Mouse (Mus musculus) CH12.LX (cell line): ENCODE results near the gene Lrrk2. TPM values are rescaled to one million over a fixed set of nuclear protein-coding genes. Genes with fewer than 3 reads are reported as not detected.

Experiments
- DNase-seq: peaks from one replicate; pipeline ENCODE4 v3.0.0-alpha.2; 2013; ENCODE audit errors: extremely low read depth
- H3K27ac ChIP-seq: 2 replicates; pipeline ENCODE4 v1.5.1; 2012; ENCODE audit warnings: low read depth, mild to moderate bottlenecking, control low read depth, moderate library complexity; ENCODE audit not compliant: insufficient read depth
- H3K27me3 ChIP-seq: replicated peaks from 2 replicates; pipeline ENCODE3; 2012; ENCODE audit warnings: inconsistent platforms
- H3K36me3 ChIP-seq, 2 experiments: replicated peaks in 1 of 2; 2 replicates each; pipeline versions ENCODE3 to v1.6.1; 2012; ENCODE audit warnings: inconsistent platforms in 1 of 2, low read length in 1 of 2, mild to moderate bottlenecking in 1 of 2, mixed read lengths in 1 of 2, moderate library complexity in 1 of 2; ENCODE audit not compliant: control insufficient read depth in 1 of 2, insufficient read depth in 1 of 2
- H3K4me1 ChIP-seq, 2 experiments: 2 replicates each; pipeline ENCODE4 v1.6.1; 2012; ENCODE audit warnings: inconsistent platforms in 1 of 2, moderate library complexity in 1 of 2; ENCODE audit not compliant: insufficient read depth in 2 of 2, control insufficient read depth in 1 of 2
- H3K4me2 ChIP-seq: 2 replicates; pipeline ENCODE4 v1.6.1; 2012; ENCODE audit warnings: low read depth, mild to moderate bottlenecking, control low read depth; ENCODE audit not compliant: poor library complexity, insufficient read depth, severe bottlenecking
- H3K4me3 ChIP-seq, 3 experiments: fragments of 150-350 bp in 1 of 3; sonication (generic) in 1 of 3; replicated peaks in 1 of 3; 2 replicates each; pipeline versions ENCODE3 to v1.5.1; 2011 to 2012; ENCODE audit warnings: low read depth in 2 of 3, low read length in 2 of 3, mild to moderate bottlenecking in 2 of 3, moderate library complexity in 2 of 3, control low read depth in 1 of 3, improper control_type of control experiment in 1 of 3, inconsistent platforms in 1 of 3, mixed read lengths in 1 of 3; ENCODE audit not compliant: poor library complexity in 1 of 3
- H3K79me2 ChIP-seq: replicated peaks from 2 replicates; pipeline ENCODE4 v1.6.1; 2012; ENCODE audit warnings: mild to moderate bottlenecking, moderate library complexity; ENCODE audit not compliant: control insufficient read depth, poor library complexity, insufficient read depth, severe bottlenecking; ENCODE audit errors: extremely low read depth
- H3K9ac ChIP-seq: 2 replicates; pipeline ENCODE4 v1.6.1; 2012; ENCODE audit warnings: low read depth, mild to moderate bottlenecking, control low read depth, moderate library complexity; ENCODE audit not compliant: insufficient read depth
- H3K9me3 ChIP-seq: replicated peaks from 2 replicates; pipeline ENCODE3; 2012; ENCODE audit warnings: low read length, inconsistent platforms, mixed read lengths
- CTCF ChIP-seq, 2 experiments: IDR thresholded peaks in 1 of 2; conservative IDR thresholded peaks in 1 of 2; 2 replicates each; pipeline ENCODE4 v1.5.1; 2011 to 2012; ENCODE audit warnings: low read depth in 2 of 2, low read length in 2 of 2, improper control_type of control experiment in 1 of 2, inconsistent platforms in 1 of 2, mild to moderate bottlenecking in 1 of 2, moderate library complexity in 1 of 2
- ETS1 ChIP-seq: conservative IDR thresholded peaks from 2 replicates; pipeline ENCODE4 v1.6.1; 2012; ENCODE audit warnings: low read depth, mild to moderate bottlenecking, inconsistent platforms, low read length, improper control_type of control experiment, moderate library complexity
- GABPA ChIP-seq: IDR thresholded peaks from 2 replicates; pipeline ENCODE4 v1.6.1; 2012; ENCODE audit warnings: low read depth, low read length, improper control_type of control experiment, inconsistent platforms; ENCODE audit not compliant: insufficient replicate concordance
- JUN ChIP-seq: IDR thresholded peaks from 2 replicates; pipeline ENCODE4 v1.6.1; 2011; ENCODE audit warnings: low read depth, mild to moderate bottlenecking, low read length, improper control_type of control experiment, moderate library complexity; ENCODE audit not compliant: insufficient read depth
- JUND ChIP-seq: conservative IDR thresholded peaks from 2 replicates; pipeline ENCODE4 v1.6.1; 2011; ENCODE audit warnings: low read depth, low read length, improper control_type of control experiment
- MAFK ChIP-seq: IDR thresholded peaks from 2 replicates; pipeline ENCODE4 v1.6.1; 2011; ENCODE audit warnings: low read length, improper control_type of control experiment; ENCODE audit not compliant: insufficient replicate concordance
- MAZ ChIP-seq: IDR thresholded peaks from 2 replicates; pipeline ENCODE4 v1.6.1; 2012; ENCODE audit warnings: low read depth, mild to moderate bottlenecking, inconsistent platforms, low read length, improper control_type of control experiment, moderate library complexity
- NELFE ChIP-seq: IDR thresholded peaks from 2 replicates; pipeline ENCODE4 v1.6.1; 2011; ENCODE audit warnings: low read depth, low read length, improper control_type of control experiment
- RAD21 ChIP-seq: IDR thresholded peaks from 2 replicates; pipeline ENCODE4 v1.6.1; 2011; ENCODE audit warnings: low read depth, mild to moderate bottlenecking, low read length, improper control_type of control experiment, moderate library complexity
- SIN3A ChIP-seq: IDR thresholded peaks from 2 replicates; pipeline ENCODE4 v1.6.1; 2012; ENCODE audit warnings: low read length, improper control_type of control experiment, inconsistent platforms
- SMC3 ChIP-seq: IDR thresholded peaks from 2 replicates; pipeline ENCODE4 v1.6.1; 2011; ENCODE audit warnings: low read depth, low read length, improper control_type of control experiment
- TCF12 ChIP-seq: IDR thresholded peaks from 2 replicates; pipeline ENCODE4 v1.6.1; 2014; ENCODE audit warnings: low read depth, mild to moderate bottlenecking, inconsistent platforms, low read length, improper control_type of control experiment
- ZC3H11A ChIP-seq: IDR thresholded peaks from 2 replicates; pipeline ENCODE4 v1.6.1; 2012; ENCODE audit warnings: low read depth, mild to moderate bottlenecking, inconsistent platforms, low read length, improper control_type of control experiment
- ZMIZ1 ChIP-seq: IDR thresholded peaks from 2 replicates; pipeline ENCODE4 v1.6.1; 2012; ENCODE audit warnings: low read depth, mild to moderate bottlenecking, inconsistent platforms, low read length, improper control_type of control experiment
- ZNF384 ChIP-seq: IDR thresholded peaks from 2 replicates; pipeline ENCODE4 v1.6.1; 2012; ENCODE audit warnings: low read depth, low read length, improper control_type of control experiment, inconsistent platforms
- dilution Hi-C: fragments of 300-500 bp; cut with MboI; formaldehyde crosslinking; loops from 2 replicates; pipeline ENCODE4 v1.14.3; 2020; ENCODE audit warnings: low sequenced_read_pairs; ENCODE audit not compliant: extremely low pct_unique_long_range_greater_than_20kb, extremely low pct_ligation_motif_present
- in situ Hi-C: fragments of 300-500 bp; cut with MboI; formaldehyde crosslinking; loops from 3 replicates; pipeline ENCODE4 v1.14.3; 2019; ENCODE audit warnings: low sequenced_read_pairs, low pct_ligation_motif_present, low pct_unique_long_range_greater_than_20kb, mixed read lengths
- polyA plus RNA-seq: library from polyadenylated mRNA; unstranded; fragments of >175 nt; gene quantifications from 2 replicates; pipeline ENCODE4 v1.2.1, GENCODE M21; 2012; ENCODE audit warnings: low read depth; ENCODE audit not compliant: insufficient read length
- total RNA-seq, 2 experiments: library from RNA; depleted of rRNA; stranded (reverse); fragments of 300-350 nt in 1 of 2; fragments of >200 nt in 1 of 2; gene quantifications; 2 replicates each; pipeline ENCODE4 v1.2.3; 2012 to 2014

Lrrk2 gene
- total and polyA plus RNA-seq, 3 experiments: not detected

- Histone ChIP-seq H3K4me1 (no peaks in the 10 kb centered on the region), H3K27ac (no peak overlapping the region), H3K36me3 (no peaks in the 10 kb centered on the region), H3K4me2 (no peak overlapping the region), H3K9me3 (peaks cover 69% of the 10 kb centered on the region), H3K4me3 (no peak overlapping the region), H3K9ac (no peak overlapping the region), H3K79me2 (no peaks in the 10 kb centered on the region), H3K27me3 (no peaks in the 10 kb centered on the region)
- in situ Hi-C loops (no loop called here), dilution Hi-C loops (no loop called here)
- no peak for DNase-seq
- no peak for TF ChIP-seq ETS1
- no peak for TF ChIP-seq ZC3H11A
- TF ChIP-seq RAD21: no peak
- no peak for TF ChIP-seq MAFK
- TF ChIP-seq GABPA: no peak
- TF ChIP-seq JUND: no peak
- TF ChIP-seq NELFE: no peak
- TF ChIP-seq TCF12: no peak
- TF ChIP-seq ZNF384: no peak
- TF ChIP-seq JUN: no peak
- no peak for TF ChIP-seq ZMIZ1
Measured at GRCm38 (mm10) chr15:91633051-91633450, 39.9 kb upstream of the Lrrk2 start.

DNA sequence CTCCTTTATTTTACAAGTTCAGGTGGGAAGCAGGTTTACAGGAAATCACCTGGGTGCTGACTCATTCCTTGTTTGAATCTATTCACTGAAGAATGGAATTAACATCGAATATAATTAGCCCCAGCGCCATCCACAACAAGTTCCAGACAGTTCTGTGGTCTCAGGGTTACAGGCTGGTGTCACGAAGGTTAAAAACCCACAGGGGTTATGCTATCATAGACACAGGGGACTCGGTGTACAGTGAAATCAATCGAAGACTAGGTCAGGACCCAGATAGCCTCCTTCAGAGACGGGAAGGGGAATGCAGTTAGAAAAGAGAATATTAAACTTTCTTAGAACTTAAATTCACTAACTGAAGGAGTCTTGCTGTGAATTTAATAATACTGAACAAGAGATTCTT is 39.2 kb upstream of the Lrrk2 start:
- H3K36me3 ChIP-seq: no peaks in the 10 kb centered on the region
- dilution Hi-C loops: no loop called here
- H3K9ac ChIP-seq: no peak overlapping the region
- no peak for TF ChIP-seq CTCF (conservative IDR thresholded peaks at IDR 0.05 in 1 of 2, IDR thresholded peaks at IDR 0.05 in 1 of 2; ENCODE audit: low read depth in 2 of 2, low read length in 2 of 2)
- TF ChIP-seq SIN3A: no peak
- no peak for TF ChIP-seq TCF12
- TF ChIP-seq SMC3: no peak
- TF ChIP-seq NELFE: no peak
- no peak for TF ChIP-seq MAZ
- TF ChIP-seq ETS1: no peak
- no peak for TF ChIP-seq RAD21
- H3K27me3 ChIP-seq: no peaks in the 10 kb centered on the region
- no peaks in the 10 kb centered on the region for H3K79me2 ChIP-seq
- H3K9me3 ChIP-seq: peaks cover 76% of the 10 kb centered on the region
- in situ Hi-C loops: no loop called here
- H3K4me1 ChIP-seq: no peaks in the 10 kb centered on the region
- no peak for DNase-seq
- H3K4me3 ChIP-seq: no peak overlapping the region
- no peak overlapping the region for H3K4me2 ChIP-seq
- no peak overlapping the region for H3K27ac ChIP-seq
